Mouse (Mus musculus): ENCODE data around the gene Pgghg.

Gene Pgghg

GRCm38 (mm10) chr7:140991117-140991689, 50.0 kb downstream of the Pgghg start:
- no peak for DNase-seq

All from spleen, adult 18-20 months (tissue).